Mouse (Mus musculus): ENCODE results near the gene Mest.

The Mest gene

DNA sequence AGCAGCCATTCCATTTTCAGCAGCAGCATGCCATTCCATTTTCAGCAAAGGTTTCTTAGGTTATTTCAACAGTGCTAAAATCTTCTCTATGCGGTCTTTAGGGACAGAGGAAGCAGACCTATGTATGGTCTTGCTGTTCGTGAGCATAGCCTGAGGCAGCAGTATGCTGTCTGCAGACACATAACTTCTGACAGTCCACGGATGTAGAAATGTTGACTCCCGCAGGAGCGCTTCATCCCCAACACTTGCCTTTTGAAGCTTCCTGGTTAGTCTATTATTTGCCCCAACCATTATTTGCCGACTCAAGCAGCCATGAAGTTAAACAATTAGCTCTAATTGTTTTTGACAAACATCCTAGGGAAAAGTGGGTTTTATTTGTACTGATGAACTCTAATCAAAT is 14.2 kb upstream of the Mest start:
- no peak for DNase-seq

DNA sequence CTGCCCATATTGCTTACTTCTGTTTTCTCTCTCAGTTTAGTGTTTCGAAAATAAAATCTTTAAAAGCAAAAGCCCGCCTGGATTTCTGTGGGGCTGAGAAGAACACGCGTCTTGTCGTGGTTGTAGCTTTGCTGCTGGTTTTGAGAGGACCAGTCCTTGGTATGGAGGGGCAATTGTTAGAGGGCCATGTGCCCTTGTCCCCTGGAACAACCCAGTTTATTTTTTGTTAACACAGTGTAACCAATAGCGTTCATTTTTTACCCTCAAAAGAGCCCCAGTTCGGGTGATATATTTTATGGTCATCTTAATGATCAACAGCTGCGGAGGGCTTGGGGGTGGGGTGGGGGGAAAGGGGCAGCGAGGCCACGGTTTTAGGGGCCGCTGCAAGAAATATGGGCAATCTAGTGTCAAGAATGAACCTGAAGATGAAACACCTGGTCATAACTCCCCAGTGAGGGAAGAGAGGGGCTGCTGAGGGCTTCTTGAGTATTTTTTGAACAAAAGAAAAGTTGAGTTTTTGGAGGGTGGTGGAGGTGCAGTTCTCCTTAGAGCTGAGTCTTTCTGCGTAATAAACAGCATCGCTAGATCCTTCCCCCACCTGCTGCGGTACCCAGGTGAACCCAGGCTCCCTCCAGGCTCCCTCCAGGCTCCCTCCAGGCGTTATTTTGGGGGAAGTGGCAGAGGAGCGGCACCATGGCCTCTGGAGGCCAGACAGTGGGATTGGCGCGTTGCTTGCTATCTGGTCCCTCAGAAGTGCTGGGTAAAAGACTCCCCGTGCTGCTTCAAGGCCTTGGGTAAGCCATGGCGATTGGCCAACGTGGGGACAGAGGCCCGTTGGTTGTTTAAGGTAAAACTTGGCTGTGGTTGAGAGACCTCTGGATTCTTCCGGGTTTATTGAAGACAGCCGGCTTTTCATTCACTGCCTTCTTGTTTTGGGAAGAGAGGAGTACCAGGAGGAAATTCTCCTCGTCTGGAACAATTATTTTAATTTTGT is 12.7 kb upstream of the Mest start:
- DNase-seq: no peak

DNA sequence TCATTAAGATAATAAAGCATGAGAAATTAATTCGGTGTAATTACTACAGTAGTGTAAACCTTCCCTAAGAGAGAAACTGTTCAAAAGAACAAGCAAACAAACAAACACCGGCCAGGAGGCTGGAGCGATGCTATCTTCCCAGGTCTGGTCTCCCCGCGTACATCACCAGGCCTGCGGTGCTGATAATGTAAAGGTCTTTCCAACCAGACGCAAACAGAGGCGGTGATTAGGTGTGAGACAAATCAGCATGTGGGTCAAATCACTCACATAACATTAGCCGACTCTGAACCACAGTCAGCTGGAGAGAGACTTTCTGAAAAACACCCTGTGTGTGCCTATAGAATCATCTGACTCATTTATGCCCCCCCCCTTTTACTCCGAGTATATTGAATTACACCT is 12.0 kb upstream of the Mest start:
- no peak for DNase-seq

DNA sequence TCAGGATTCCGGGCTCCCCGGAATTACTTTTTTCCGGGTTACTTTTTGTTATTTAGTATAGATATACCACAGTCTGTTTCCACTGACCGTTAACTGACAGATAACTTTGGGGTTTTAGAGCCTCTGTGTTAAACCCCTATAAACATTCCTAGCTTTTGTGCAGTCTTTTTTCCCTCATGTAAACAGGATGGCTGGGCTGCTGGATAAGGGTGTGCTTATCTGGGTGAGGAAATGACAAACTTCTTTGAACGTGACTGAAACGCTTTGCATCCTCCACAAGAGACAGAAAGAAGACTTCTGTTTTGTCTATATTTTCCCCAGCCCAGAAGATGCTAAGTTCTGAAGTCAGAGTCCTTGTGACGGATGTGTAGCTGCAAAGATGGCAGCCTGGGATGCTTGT is 10.9 kb upstream of the Mest start:
- DNase-seq: no peak

DNA sequence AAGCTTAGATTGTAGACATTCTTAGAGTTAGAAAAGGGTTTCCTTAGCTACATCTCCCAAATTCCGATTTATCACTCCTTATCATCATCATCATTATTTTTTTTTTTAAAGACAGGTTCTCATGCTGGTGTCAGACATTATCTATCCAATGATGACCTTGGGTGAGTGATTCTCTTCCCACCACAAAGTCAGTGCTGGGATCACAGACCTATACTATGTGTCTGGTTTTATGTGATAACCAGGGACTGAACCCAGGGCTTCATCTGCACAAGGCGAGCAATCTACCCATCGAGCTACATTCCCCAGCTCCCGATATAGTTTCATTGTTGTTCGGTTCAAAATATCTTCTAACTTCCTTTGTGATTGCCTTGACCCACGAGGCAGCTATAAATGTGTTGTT is 9.9 kb upstream of the Mest start:
- DNase-seq: no peak

DNA sequence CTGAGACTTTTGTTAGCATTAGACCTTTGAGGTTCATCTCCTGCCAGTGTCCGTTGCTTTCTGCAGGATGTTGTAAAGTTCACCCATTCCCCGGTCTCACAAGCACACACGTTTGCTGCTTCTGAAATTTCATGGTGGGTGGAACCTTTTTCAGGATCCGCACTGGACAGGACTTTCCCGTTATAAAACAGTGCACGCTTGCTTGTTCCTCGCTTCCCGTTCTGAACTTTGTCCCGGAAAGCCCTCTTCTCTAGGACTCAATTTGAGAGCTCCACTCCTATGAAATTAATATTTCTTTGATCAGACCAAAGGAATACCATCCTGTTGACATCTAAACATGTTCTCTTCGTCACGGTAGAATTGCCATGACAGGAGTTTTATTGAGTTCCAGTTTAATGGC is 9.5 kb upstream of the Mest start:
- no peak for DNase-seq

DNA sequence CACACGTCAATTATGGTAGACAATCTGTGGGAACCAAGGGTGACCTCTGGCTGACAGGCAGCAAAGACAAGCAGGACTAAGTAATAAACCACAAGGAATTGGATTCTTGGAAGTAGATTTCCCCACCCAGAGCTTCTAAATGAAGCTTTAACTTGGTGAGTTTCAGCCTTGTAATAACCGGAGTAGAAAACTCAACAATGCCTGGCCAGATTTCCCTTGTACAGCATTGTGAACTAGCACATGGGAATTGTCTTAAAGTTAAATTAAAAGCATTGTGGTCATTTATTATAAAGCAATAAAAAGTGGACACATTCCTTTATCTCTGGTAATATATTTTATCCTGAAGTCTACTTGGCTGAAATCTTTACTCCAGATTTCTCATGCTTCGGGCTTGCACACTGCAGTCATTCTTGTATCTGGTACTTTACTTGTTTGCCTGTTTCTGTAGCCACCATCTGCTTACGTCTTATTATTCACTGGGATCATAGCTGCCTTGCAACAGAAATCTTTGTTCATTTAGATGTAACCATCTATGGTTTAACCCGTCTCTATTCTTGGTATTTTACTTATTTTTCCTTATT is 8.4 kb upstream of the Mest start:
- no peak for DNase-seq

DNA sequence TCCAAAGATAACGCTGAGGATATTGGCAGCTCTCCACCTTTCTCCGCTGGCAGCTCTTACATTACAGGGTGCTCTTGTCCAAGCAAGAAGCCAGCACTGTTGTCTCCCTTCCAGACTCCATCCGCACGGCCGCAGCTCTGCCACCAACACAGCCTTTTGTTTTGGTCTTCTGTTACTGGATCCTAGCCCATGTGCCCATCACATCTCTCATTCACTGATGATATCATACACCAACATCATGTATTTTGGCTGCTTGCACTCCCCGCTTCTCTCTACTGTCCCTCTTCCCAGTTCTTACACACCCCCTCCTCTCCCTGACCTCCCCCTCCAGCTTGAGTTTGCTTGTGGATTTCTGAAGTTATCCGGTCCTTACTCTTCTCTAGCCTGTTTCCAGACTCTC is 6.6 kb upstream of the Mest start:
- no peak for DNase-seq

DNA sequence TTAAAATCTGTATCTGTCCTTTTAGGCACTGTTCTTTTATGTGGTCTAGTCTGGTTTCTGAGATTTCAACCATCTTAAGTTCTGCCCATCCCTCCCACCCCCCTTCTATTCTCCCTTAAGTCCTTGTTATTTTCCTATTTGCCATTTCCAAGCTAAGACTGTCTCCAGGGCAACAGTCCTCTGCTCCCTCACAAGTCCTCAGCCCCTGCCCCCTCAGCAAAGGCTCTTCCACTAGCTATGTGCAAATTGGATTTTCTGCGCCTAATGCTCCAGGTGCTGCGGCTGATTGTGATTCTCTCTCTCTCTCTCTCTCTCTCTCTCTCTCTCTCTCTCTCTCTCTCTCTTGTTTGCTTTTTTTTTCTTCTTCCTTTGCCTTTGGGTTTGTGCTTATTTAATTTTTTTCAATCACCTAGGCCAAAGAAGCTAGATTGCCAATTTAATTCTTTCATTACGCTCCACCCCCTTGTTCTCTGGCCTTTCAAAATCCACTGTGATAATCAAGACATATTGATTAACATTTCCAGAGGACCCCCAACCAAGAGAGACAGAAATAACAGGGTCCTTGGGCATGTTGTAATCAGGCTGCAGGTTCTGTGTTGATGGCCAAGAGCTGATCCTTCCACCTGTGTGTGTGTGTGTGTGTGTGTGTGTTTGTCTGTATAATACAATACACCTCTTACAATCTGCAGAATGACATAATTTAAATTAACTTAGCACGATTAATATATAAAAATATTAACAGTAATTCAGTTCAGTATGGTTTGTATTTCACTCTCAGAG is 772 bp upstream of the Mest start:
- DNase-seq: no peak

DNA sequence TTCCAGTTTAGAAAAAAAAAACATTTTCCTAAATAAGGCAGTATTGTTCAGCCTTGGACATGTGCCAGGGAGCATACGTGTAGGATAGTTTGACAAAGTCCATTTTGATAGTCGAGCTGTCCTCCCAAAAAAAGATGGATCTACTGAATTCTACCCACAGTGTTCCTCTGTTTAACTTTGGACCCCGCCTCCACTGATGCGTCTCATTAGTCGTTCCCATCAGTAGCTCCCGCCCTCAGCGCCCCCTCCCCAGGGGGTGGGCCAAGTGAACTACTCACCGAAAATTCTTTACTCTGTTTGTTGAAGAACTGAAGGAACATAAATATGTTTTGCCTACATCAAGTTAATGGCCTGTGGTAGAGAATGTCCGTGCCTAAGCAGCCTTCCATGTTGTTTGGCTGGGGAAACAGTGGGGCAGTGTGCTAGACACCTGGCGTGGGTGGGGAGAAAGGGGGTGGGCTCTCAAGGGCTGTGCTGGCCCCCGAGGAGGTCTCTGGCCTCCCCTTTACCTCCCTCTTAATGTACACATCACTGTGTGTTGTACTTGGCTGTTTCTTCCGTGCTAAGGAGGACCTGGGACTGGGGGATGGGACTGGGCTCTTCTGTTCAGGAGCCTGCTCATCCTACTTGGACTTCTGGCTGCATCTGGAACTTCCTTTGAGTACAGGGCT is 7.1 kb downstream of the Mest start:
- DNase-seq: no peak

DNA sequence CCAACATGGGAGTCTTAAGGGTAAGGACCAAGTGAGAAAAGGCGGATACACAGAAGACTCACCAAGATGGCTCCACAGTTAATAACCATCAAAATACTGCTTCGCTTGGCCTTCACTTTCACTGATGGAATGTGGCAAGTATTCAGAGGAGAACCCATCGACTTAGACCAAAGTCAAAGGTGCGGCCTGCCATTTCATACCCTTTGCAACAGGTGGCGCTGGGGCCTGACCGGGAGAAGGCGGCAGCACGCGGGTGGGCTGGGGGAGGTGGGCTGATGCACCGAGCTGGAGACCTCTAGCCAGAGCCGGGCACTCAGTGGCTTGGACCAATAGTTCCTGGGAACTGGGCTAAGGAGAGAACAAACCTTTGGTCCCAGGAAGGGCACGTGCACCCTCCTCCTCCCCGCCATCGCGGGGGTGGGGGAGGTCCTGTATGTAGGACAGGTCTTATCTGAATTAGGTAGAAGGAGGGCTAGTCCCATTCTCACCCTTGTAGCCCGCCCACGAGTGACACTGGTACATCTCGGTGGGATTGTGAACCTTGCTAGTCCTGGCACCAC is 9.3 kb downstream of the Mest start:
- no peak for DNase-seq

DNA sequence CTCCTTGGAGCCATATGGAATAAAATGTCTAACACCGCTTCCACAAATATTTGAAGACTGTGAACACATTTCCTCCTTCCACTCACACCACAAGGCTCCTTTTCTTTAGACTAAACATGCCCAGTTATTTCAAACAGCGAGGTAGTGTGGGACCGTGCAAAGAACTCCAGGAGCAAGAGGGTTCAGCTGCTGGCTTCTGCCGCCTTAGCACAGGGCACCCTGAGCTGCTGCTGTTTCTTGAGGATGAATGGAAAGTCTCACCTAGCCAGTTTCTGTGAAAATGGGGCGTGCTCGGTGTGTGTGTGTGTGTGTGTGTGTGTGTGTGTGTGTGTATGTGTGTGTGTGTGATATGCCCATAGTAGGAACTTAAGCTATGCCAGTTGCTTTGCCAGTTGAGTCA is 11.1 kb downstream of the Mest start:
- DNase-seq: no peak

DNA sequence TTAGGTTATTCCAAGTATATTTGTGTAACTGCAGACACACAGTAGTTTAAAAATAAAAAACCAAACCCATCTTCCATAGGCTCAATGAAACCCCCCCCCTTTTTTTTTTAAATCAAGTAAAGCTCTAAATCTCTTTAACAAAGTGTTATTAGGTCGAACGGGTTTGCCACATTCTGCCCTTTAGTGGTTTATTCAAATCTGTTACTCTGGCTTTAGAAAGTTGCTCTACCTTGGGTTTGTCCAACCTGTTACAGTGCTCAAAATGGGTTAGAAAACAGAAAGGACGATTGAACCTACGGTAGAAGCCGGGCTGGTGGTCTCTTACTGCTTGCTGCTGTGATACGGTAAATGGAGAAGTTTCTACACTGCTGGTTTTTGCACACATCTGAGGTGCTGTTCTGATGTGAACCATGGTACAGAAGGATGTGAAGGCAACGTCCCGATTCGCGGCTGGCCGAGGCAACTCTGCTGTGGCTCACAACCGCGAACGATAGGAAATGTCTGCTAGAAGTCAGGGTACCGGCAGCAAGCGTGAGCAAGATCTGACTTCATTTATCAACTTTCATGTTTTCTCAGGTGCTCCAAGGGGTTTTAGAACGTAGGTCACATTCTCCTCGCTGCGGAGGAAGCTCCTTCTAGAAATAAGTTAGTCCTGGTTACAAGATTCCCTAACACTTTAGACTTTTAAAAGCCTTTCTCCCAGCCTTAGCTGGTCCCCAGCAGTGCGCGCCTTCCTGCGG is 11.8 kb downstream of the Mest start:
- no peak for DNase-seq

DNA sequence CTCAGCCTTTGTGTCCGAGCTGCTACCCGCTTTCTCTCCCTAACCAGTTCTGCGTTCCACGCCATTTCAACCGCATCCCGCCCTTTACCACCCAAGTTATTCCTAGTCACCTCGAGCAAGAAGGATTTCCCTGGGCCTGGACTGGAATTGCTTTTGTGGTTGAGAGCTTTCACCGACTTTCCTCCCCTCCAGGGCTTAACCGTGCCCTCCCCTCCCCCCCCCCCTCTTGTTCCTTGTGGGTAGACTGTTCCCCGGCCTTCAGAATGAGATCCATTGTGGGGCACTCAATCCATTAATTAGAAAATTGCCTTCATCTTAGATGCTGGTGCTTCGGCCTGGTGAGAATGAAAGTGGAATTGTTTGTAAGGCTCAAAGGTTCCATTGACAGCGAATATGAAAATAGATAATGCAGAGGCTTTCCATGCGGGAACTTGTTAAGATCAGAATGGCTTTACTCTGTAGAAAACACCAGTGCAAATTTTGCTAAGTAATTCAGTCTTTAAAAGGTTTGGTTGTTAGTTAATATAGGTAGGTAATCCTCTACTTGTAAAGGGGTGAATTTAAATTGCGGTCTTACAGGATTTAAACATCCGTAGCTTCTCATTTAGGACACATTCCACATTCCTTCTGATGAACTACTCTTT is 12.5 kb downstream of the Mest start:
- no peak for DNase-seq

DNA sequence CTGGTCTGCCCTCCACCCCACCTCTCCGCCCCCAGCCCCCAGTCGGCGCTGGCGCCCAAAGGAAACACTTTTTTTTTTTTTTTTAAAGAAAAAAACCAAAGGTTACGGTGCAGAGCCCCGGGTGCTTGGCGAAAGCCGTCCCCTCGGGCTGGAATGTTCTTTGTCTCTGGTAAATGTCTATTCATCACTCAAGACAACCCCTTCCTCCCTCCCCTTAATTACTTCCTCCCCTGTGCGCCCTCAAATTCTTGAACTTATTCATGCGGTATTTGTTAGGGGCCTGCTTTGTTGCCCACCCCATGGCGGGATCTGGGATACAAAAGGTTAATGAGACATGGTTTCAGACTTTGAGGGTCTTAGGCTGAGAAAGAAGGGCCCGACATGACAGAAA is 13.0 kb downstream of the Mest start:
- no peak for DNase-seq

DNA sequence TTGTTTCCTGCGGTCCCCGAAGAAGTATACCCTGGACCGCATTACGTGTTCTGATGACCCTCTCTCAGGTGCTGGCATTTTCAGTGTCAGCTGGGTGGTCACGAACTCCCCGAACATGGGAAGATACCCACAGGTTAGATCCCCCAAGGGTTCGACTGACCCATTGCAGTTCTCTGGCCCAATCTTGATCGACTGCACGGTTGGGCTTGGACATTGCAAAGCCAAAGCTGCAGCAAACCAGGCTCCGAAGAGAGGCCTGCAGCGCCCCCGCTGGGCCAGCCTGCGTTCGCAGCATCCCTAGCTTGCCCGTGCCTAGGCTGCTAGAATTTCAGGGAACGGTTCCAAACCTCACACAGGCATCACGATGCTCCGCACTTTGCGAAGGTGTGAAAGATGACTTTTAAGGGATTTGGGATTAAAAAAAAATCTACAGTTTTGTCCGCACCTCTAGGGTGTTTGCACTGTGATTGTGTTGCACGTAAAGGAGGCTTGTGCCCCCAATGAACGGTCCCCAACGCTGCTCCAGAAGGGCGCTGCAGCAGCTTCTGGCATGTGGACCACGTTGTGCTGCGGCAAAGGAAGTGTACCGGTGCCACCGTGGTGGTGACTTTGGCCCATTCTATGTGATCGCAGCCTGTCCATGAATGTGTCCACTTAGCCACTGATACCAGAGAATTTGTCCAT is 13.7 kb downstream of the Mest start:
- peak; percentile 83 to 85 for DNase-seq

DNA sequence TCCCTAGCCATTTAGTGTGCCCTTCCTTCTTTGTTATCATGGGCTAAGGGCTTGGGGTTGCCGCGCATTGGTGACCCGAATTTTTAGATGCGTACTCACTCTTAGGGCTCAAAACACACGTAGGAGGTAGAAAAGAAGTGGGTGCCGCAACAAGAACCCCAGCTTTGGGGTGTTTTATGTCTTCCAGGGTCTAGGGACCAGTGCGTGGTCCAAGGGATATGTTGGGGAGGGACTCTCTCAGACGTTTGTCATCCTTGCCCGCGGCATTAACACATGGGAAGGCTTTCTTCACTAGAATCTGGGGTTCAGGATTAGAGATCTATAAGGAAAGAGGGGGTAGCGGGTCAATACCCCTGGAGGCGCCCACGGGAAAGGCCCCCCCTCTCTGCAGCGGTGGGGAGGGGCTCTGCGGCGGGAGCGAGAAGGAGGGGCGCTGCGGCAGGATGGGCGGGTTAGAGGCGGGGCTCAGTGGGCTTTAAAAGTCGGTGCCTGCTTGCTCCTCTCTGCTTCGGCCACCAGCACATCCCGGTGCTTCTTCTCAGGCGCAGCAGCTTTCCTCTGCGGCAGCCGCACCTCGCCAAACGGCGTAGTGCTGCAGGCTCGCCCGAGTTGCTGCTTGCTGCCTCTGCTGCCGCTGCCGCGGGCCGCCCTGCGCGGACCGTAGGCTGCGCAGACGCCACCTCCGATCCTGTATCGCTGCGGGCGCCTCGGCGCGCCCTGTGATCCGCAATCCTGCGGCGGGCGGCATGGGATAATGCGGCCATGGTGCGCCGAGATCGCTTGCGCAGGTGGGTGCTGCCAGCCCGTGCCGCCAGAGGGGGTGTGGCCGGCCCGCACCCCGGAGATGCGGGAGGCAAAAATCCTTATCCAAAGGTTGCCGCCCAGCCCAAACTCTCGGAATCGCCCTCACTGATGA is 14.5 kb downstream of the Mest start:
- DNase-seq: peak; percentile 86

DNA sequence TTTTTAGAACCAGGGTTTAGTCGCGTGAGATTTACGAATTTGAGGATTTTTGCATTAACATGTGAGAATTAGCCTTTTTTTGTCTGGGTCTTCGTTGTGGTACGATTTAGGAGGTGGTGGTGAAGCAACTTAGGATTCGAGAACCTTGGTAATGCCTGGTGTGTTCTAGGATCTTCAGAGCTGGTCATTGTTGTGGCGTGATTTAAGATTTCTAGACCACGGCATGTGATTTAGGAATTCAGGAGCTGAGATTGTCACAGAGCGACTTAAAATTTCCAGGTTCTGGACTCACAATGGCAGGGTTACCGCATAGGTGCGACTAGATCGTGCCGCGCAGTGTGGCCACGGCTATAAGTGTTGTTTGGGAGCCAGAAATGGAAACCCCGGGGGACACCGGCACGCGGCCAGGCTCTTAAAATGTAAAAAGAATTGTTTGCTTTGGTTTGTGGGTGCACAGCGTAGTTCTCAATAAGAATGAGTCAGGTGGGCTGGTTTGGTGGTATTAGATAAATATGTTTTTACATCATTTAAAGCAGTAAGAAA is 15.2 kb downstream of the Mest start:
- DNase-seq: peak; percentile 42 to 51

DNA sequence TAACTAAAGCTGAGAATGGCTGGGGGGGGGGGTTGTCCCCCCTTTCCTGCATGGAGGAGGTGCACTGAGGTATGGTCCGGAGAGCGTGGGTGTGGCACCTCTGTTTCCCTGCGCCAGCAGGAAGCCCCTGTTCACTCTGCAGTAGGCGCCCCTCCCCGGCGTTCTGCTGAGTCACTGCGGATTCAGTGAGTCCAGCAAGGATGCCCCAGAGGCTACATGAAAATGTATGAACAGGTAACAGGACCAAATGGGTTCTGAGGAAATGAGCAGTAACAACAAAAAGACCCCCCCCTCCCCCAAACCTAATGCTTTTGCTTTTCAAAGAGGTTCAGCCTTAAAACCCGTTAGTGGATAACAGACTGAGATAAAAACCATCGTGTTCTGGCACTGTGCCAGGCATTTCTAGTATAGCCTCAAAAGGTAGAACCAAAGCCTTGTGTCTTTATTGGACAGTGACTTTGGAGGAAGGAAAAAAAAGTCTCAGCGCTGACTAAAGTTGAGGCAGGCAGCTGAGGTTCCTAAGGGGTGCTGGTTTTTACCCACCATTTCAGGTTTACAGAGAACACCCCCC is 15.9 kb downstream of the Mest start:
- peak; percentile 56 to 65 for DNase-seq
